Mouse (Mus musculus): Measurements from ENCODE around the gene Xylb.
"Not testable (repeated sequence)": the region's sequence is repeated elsewhere in the genome, so short reads cannot be mapped to it uniquely, and the experiment has no call there.

The Xylb gene

DNA sequence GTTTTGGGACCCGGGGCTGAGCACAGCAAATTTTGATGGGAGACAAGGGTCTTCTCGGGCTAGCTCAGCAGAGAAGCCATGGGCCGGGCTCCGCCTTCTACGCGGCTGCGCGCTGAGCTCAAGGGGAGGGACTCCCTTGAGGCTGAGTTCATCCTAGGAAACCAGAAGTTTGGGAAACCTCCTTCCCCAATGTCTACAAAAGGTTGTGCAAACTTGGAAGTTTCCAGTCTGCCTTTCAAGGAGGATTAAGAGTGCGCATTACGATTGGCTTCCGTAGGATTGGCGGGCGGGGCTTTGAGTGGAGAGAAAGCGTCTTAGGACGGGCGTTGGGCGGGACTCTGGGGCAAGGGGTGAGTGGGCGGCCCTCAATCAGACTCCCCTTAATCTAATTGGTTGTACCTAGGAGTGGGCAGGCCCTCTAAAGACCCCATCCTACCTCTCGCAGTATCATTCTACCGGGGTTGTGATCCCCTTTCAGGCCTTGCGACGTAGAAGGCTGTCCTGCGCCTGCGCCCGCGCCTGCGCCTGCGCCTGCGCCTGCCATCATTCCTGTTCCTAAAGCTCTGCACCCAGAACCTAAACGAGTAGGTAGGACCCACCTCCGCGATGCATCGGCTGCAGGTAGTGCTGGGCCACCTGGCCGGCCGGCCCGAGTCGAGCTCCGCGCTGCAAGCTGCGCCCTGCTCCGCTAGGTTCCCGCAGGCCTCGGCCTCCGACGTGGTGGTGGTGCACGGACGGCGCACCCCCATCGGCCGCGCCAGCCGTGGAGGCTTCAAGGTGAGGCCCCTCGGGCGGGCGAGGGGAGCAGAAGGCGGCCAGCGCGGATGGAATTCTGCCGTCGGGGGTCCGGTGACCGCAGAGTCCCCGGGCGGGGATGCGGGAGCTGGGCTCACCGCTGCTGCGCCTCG is 16.0 kb upstream of the Xylb start, which contains the start of gene Myd88:
Gene Myd88, minus strand, starts transcription at position 503 of the 908 bp plus-strand sequence.
- DNase-seq (ENCODE audit: low spot score in 2 of 2), result peak; percentile 86 to 93

GRCm38 (mm10) chr9:119342728-119343127 is 14.5 kb upstream of the Xylb start:
- DNase-seq (ENCODE audit: low spot score in 2 of 2), result no peak

- no peak for DNase-seq (ENCODE audit: low spot score in 2 of 2)
Measured at GRCm38 (mm10) chr9:119346376-119346775, 10.8 kb upstream of the Xylb start.

GRCm38 (mm10) chr9:119350531-119350930 is 6.7 kb upstream of the Xylb start:
- DNase-seq (ENCODE audit: low spot score in 2 of 2), result no peak

GRCm38 (mm10) chr9:119350947-119351705 is 6.1 kb upstream of the Xylb start:
- no peak for DNase-seq (ENCODE audit: low spot score in 2 of 2)

DNA sequence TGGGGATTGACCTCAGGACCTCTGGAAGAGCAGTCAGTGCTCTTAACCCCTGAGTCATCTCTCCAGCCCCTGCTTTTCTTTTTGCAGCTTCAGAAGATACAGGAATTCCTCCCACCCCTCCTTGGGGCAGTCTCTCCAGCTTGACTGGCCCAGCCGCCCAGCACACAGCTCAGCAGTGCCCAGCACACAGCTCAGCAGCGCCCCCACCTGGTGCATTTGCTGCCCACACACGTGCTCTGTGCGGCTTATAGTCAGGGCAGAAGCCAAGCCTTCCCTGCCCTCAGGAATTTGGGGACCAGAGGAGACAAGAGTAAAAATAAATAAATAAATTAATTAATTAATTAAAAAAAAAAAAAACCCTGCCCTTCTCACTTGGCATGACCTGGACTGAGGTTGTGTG is 5.1 kb upstream of the Xylb start:
- peak in 1 of 2 experiments; percentile 56 for DNase-seq (ENCODE audit: low spot score in 2 of 2)

GRCm38 (mm10) chr9:119353926-119354325 is 3.3 kb upstream of the Xylb start:
- no peak for DNase-seq (ENCODE audit: low spot score in 2 of 2)

GRCm38 (mm10) chr9:119355943-119356342 is 1.2 kb upstream of the Xylb start:
- DNase-seq (ENCODE audit: low spot score in 2 of 2), result no peak

- no peak for DNase-seq (ENCODE audit: low spot score in 2 of 2)
Measured at GRCm38 (mm10) chr9:119358058-119358429, 863 bp downstream of the Xylb start.

DNA sequence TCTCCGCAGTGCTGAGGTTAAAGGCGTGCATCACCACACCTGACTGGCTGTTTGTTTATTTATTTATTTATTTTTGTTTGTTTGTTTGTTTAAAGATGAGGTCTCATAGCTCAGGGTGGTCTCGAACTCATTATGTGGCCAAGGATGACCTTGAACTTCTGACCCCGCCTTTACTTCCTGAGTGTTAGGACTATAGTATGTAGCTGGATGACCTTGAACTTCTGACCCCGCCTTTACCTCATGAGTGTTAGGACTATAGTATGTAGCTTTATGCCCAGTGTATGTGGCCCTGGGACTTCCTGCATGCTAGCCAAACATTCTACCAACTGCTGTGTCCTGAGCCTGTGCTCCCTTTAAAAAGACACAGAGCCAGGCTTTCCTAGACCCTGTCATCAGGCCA is 4.2 kb downstream of the Xylb start:
- DNase-seq (ENCODE audit: low spot score in 2 of 2), result no peak

- no peak for DNase-seq (ENCODE audit: low spot score in 2 of 2)
Measured at GRCm38 (mm10) chr9:119363229-119363628, 6.0 kb downstream of the Xylb start.

DNA sequence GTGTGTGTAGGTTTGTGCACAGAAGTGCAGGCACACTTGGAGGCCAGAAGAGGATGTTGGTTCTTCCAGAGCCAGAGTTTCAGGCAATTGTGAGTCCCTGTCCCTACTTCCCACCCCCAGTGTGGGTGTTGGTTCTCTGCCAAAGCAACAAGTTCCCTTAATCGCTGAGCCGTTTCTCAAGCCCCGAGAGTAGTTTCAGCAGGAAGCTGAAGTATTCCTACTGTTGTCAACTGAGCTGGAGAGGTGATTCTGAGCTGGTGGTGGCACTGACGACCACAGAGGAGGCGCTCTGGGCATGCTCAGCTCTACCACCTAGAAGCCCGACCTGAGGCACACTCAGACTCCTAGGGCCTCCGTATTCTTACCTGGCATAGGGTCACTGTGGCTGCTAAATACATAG is 8.1 kb downstream of the Xylb start, which contains the start of gene Slc22a14:
Gene Slc22a14, minus strand, starts transcription at position 270 of the 400 bp plus-strand sequence.
- DNase-seq (ENCODE audit: low spot score in 2 of 2), result no peak

GRCm38 (mm10) chr9:119368367-119368766 is 11.2 kb downstream of the Xylb start:
- DNase-seq (ENCODE audit: low spot score in 2 of 2), result no peak

DNA sequence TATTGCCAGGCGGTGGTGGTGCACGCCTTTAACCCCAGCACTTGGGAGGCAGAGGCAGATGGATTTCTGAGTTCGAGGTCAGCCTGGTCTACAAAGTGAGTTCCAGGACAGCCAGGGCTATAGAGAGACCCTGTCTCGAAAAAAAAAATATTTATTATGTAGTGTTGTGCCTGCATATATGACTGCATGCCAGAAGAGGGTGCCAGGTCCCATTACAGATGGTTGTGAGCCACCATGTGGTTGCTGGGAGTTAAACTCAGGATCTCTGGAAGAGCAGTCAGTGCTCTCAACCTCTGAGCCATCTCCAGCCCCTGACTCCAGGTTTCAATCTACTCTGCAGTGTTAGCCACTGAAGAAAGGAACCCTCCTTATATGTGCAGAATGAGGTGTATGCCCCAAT is 13.6 kb downstream of the Xylb start:
- not testable (repeated sequence) for DNase-seq (ENCODE audit: low spot score in 2 of 2)

- DNase-seq (ENCODE audit: low spot score in 2 of 2), result no peak
Measured at GRCm38 (mm10) chr9:119371251-119371650, 14.1 kb downstream of the Xylb start.

- no peak for DNase-seq (ENCODE audit: low spot score in 2 of 2)
Measured at GRCm38 (mm10) chr9:119375008-119375407, 17.8 kb downstream of the Xylb start.

DNA sequence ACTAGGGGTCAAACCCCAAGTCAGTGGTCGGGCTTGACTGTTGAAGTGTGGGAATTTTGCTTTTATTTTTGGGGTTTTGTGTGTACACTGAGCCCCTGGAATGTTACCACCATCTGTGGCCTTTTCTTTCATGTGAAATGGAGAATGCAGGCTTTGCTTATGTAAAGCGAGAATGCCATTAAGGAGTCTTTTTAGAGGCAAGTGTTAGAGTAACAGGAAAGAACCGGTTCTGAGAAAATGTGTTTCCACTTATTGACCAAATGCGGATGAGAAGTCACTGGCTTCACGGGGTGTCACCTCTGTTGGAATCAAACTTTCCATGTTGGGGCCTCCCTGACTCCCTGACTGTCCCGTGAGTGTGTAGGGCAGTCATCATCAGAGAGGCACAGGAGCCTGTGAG is 18.4 kb downstream of the Xylb start:
- no peak for DNase-seq (ENCODE audit: low spot score in 2 of 2)

- DNase-seq (ENCODE audit: low spot score in 2 of 2), result no peak
Measured at GRCm38 (mm10) chr9:119378231-119378630, 21.1 kb downstream of the Xylb start.

DNA sequence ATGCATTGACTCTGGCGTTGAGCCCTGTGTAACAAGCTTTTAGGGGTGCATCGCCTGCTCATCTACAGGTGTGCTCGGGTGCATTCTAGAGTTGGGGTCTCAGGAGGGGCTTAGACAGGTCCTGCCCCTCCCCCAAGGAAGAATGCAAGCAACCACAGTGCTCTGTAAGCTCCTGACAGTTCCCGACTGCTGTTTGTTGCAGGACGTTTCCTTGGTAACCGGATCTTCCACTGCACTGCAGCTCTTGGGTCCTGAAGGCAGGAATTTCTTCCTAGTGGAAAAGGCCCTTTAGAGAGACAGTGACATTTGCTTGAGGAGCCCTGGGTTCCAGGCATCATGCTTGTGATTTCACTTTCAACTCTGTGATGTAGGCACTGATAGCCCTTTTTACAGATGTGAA is 25.4 kb downstream of the Xylb start:
- no peak for DNase-seq (ENCODE audit: low spot score in 2 of 2)

GRCm38 (mm10) chr9:119388956-119389355 is 31.8 kb downstream of the Xylb start:
- no peak for DNase-seq (ENCODE audit: low spot score in 2 of 2)

GRCm38 (mm10) chr9:119390214-119390613 is 33.0 kb downstream of the Xylb start:
- DNase-seq (ENCODE audit: low spot score in 2 of 2), result no peak

DNA sequence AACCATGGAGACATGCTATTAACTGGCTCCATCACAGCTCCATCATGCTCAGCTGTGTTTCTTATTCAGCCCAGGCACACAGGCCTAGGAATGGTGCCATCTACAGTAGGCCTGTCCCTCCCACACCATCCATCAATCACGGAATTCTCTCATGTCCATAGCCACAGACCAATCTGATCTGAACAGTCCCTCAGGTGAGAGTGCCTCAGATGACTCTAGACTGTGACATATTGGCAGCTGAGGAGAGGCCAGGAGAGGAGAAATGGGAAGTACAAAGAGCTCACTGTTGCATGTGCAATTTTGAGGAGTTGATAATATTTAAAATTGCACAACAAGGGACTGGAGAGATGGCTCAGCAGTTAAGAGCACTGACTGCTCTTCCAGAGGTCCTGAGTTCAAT is 37.6 kb downstream of the Xylb start:
- no peak for DNase-seq (ENCODE audit: low spot score in 2 of 2)

DNA sequence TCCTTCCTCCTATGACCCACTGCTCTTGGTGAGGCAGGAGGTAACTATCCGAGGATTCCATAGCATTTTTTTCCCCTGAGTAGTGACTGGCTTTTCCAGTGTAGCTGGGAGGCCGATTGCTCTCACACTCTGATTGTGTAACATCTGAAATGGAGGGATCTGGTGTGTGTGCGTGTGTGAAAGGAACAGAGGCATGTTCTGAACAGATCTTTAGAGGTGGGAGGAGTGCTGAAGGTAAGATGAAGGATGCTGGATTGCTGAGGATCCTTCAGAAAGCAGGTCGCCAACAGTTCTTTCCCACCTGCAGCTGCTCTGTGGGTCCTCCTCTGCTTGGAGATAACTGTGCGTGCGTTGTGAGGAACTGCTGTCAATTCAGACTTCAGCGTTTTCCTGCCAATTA is 44.2 kb downstream of the Xylb start:
- peak in 1 of 2 experiments; percentile 18 for DNase-seq (ENCODE audit: low spot score in 2 of 2)

Measured in frontal cortex, postnatal 25 days (tissue).